Mouse (Mus musculus): ENCODE data around the gene Pcmt1.

DNA sequence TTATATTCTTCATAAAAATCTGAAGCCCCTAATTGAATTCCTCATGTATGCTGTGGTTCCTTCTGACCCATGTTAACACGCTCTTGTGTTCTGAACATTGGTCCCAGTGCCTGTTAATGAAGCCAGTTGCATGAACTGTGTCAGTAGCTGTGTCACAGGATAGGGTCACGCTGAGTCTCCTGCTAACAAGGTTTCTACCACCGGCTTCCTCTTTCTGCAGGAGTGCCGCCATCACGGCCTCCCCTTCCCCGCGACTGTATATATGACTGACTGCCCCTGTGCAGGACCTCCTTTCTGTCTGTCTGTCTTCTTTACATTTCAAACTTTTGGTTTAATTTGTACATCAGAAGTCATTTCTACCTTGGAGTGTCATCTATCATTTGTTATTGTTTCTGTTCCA lies 82.8 kb downstream of the Pcmt1 start:
- TF ChIP-seq POLR2A (IDR thresholded peaks at IDR 0.05; ENCODE audit: control insufficient read depth, extremely low read depth, insufficient read depth, low read length, poor library complexity) (no peak), CTCF (IDR thresholded peaks at IDR 0.05; ENCODE audit: borderline replicate concordance, control insufficient read depth, extremely low read depth, insufficient read depth, low read length, poor library complexity) (no peak)

Data from thymus, adult 2 months (tissue).